Mouse (Mus musculus): ENCODE results near the gene Tmem205. TPM values are rescaled to one million over a fixed set of nuclear protein-coding genes. Genes with fewer than 3 reads are reported as not detected.
A peak's percentile ranks its signal among the peaks of the same experiment; 100 is the strongest.

Gene Tmem205
- total and polyA plus RNA-seq, 2 experiments from 2014 or later: 52.0 to 56.2 TPM

DNA sequence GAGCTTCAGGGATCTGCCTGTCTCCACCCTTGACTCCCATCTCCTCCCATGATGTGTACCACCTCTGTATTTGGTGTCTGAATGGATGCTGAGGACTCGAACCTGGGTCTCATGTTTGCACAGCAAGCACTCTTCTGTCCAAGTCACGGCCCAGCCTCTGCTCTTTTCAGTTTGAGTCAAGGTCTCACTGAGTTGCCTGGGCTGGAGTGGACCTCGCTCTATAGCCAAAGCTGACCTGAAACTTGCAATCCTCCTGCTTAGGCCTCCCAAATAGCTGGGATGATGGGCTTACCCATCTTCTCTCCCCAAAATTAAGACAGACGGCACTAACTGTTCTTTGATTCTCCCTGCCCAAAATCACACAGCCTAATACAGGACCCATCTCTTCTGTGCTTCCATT lies 4.3 kb downstream of the Tmem205 start:
- Histone ChIP-seq H3K4me2 (ENCODE audit: low read depth, low read length) (no peak overlapping the region), H3K27ac (no peak overlapping the region), H3K27me3 (ENCODE audit: insufficient read depth, low read length) (no peaks in the 10 kb centered on the region), H3K9ac (replicated peaks; ENCODE audit: low read length) (no peak overlapping the region), H3K36me3 (ENCODE audit: insufficient read depth, low read length) (no peaks in the 10 kb centered on the region), H3K9me3 (ENCODE audit: low read length) (no peaks in the 10 kb centered on the region), H3K4me3 (ENCODE audit: low read length) (no peak overlapping the region), H3K4me1 (ENCODE audit: insufficient read depth, low read length) (peaks cover 6% of the 10 kb centered on the region)
- no peak for ATAC-seq
- DNase-seq (ENCODE audit: low spot score): no peak
- TF ChIP-seq CTCF (IDR thresholded peaks at IDR 0.05; ENCODE audit: low read depth): no peak
- 88% methylated on average over 4 of the region's 4 CpGs for WGBS

DNA sequence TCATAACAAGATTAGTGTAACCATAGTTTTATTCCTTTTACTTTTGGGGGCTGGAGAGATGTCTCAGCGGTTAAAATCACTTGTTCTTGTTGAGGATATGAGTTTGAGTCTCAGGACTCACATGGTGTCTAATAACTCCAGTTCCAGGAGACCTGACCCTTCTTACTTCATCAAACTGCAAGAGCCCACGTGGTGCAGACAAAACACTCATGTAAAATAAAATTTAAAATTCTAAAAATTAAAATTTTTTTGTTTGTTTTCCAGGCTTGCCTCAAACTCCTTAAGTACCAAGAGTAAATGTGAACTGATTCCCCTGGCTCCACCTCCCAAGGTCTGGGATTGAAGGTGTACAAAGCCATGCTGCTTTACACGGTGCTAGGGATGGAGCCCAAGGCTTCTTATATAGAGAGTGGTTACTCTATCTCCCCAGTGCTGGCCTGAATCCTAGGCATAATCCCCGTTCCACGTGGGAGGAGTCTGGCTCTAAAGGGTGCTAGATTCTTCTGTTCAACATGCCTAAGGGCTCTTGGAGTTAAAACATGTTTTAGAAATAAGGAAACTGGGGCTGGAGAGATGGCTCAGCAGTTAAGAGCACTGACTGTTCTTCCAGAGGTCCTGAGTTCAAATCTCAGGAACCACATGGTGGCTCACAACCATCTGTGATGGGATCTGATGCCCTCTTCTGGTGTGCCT lies 8.5 kb downstream of the Tmem205 start:
- DNase-seq (ENCODE audit: low spot score): no peak
- ATAC-seq: no peak
- H3K4me1 ChIP-seq (ENCODE audit: insufficient read depth, low read length): no peaks in the 10 kb centered on the region
- WGBS: 26% methylated on average over 5 of the region's 5 CpGs
- H3K9me3 ChIP-seq (ENCODE audit: low read length): no peaks in the 10 kb centered on the region
- no peaks in the 10 kb centered on the region for H3K36me3 ChIP-seq (ENCODE audit: insufficient read depth, low read length)
- H3K4me2 ChIP-seq (ENCODE audit: low read depth, low read length): peak overlapping the region; percentile 85; the same call in 1 of the 2 replicates
- peak overlapping the region; percentile 65 for H3K4me3 ChIP-seq (ENCODE audit: low read length)
- no peak overlapping the region for H3K9ac ChIP-seq (replicated peaks; ENCODE audit: low read length)
- TF ChIP-seq CTCF (IDR thresholded peaks at IDR 0.05; ENCODE audit: low read depth): no peak
- no peaks in the 10 kb centered on the region for H3K27me3 ChIP-seq (ENCODE audit: insufficient read depth, low read length)
- H3K27ac ChIP-seq: no peak overlapping the region

DNA sequence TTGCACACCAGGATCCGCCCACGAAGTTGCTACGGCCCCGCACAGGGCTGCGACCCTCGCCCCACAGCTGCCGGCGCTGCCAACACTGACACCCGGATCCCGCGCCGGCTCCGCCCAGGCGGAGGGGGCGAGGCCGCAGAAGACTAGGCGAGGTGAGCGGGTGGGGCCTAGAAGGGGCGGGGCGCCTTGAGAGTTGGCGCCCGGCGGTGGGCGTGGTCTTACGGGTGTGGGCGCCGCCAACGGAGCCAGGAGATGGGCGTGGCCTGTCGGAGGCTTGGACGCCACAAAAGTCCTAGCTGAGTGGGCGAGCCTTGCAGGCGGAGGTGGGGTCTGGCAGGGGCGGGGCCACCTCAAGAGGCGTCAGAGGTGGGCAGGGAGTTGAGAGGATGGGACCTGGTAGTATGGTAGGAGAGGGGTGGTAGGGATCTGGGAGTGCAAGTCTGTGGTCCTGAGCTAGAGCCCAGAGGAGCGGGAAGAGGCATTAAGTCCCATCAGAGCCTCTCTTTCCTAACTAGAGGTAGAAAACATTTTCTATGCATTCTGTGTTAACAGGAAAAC lies 9.2 kb downstream of the Tmem205 start, which contains the start of gene Rab3d:
Rab3d (minus strand) TSS at position 158 of the 558 bp plus-strand sequence.
- H3K9me3 ChIP-seq (ENCODE audit: low read length): no peaks in the 10 kb centered on the region
- peak within 1 kb of the TSS; percentile 73 for H3K27ac ChIP-seq
- peak within 1 kb of the TSS; percentile 64 for H3K9ac ChIP-seq (replicated peaks; ENCODE audit: low read length)
- peak; percentile 94 for ATAC-seq
- peak within 1 kb of the TSS; percentile 65 for H3K4me3 ChIP-seq (ENCODE audit: low read length)
- no peaks in the 10 kb centered on the region for H3K36me3 ChIP-seq (ENCODE audit: insufficient read depth, low read length)
- WGBS: 0% methylated on average over 36 of the region's 36 CpGs
- DNase-seq (ENCODE audit: low spot score): peak; percentile 97
- no peak for TF ChIP-seq CTCF (IDR thresholded peaks at IDR 0.05; ENCODE audit: low read depth)
- peak within 1 kb of the TSS; percentile 85 for H3K4me2 ChIP-seq (ENCODE audit: low read depth, low read length)
- H3K4me1 ChIP-seq (ENCODE audit: insufficient read depth, low read length): no peaks in the 10 kb centered on the region
- H3K27me3 ChIP-seq (ENCODE audit: insufficient read depth, low read length): no peaks in the 10 kb centered on the region

DNA sequence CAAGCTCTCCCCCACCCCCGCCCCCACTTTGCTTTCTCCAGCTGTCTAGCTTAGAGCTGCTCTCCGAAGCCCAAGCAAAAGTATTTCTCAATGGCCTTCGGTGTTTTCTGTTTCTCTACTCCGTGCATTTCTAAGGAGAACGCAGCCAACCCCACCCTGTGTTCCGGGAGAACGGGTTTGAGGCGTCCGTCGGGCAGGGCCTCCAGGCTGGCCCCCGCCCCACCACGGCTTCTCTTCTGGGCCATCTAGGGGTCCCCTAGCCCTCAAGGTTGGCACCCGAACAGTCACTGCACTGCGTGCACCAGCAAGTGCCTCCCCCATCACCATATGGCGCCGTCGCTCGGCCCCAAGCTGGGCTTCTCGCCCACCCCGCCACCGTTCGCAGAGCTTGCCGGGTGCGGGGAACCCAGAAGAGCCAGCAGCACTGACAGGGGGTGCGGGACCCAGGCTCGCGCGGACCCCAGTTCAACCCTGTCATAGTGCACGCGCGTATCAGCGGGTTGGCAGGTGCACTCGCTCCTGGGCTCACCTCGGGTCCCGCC lies 9.8 kb downstream of the Tmem205 start:
- 1% methylated on average over 33 of the region's 35 CpGs for WGBS
- TF ChIP-seq CTCF (IDR thresholded peaks at IDR 0.05; ENCODE audit: low read depth): no peak
- H3K4me2 ChIP-seq (ENCODE audit: low read depth, low read length): peak overlapping the region; percentile 85
- H3K27ac ChIP-seq: peak overlapping the region; percentile 73
- H3K4me3 ChIP-seq (ENCODE audit: low read length): peak overlapping the region; percentile 65
- peak; percentile 48 for DNase-seq (ENCODE audit: low spot score)
- ATAC-seq: no peak; the same call in 1 of the 2 replicates
- peak overlapping the region; percentile 64 for H3K9ac ChIP-seq (replicated peaks; ENCODE audit: low read length)
- no peaks in the 10 kb centered on the region for H3K27me3 ChIP-seq (ENCODE audit: insufficient read depth, low read length)
- H3K4me1 ChIP-seq (ENCODE audit: insufficient read depth, low read length): no peaks in the 10 kb centered on the region
- H3K36me3 ChIP-seq (ENCODE audit: insufficient read depth, low read length): no peaks in the 10 kb centered on the region
- H3K9me3 ChIP-seq (ENCODE audit: low read length): no peaks in the 10 kb centered on the region

DNA sequence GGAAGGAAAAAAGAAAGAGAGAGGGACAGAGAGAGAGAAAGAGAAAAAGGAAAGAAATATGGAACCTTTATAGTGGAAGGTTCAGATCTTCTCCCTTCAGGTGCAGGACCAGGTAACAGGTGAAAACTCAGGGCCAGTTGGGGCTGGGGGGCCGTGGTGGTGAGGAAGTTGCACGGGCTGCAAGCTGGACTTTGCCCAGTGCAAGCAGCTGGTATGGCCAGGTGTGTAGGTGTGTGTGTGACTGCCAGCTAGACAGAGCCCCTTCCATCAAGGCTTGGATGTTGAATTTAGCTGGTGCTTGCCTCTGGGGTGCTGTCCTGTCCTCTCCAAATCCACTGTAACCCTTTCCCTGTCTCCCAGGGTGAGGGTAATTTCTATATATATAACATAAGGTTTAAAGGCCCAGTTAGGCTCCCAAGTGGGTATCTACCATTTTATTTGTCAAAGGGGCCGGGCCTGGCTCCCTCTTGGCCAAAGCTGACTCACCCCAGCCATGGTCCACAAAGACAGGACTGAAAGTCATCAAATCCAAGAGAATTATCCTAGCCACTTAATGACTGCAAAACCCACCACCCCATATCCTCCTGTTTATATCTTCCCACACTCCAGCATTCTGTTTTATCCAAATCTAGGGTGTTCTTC lies 10.4 kb downstream of the Tmem205 start:
- H3K27me3 ChIP-seq (ENCODE audit: insufficient read depth, low read length): no peaks in the 10 kb centered on the region
- DNase-seq (ENCODE audit: low spot score) (no peak), ATAC-seq (no peak)
- no peaks in the 10 kb centered on the region for H3K36me3 ChIP-seq (ENCODE audit: insufficient read depth, low read length)
- WGBS: 67% methylated on average over 3 of the region's 3 CpGs
- no peaks in the 10 kb centered on the region for H3K9me3 ChIP-seq (ENCODE audit: low read length)
- peak overlapping the region; percentile 64; the same call in 1 of the 2 replicates for H3K9ac ChIP-seq (replicated peaks; ENCODE audit: low read length)
- no peak for TF ChIP-seq CTCF (IDR thresholded peaks at IDR 0.05; ENCODE audit: low read depth)
- peak overlapping the region; percentile 73; the same call in 1 of the 2 replicates for H3K27ac ChIP-seq
- peak overlapping the region; percentile 85 for H3K4me2 ChIP-seq (ENCODE audit: low read depth, low read length)
- peak overlapping the region; percentile 65 for H3K4me3 ChIP-seq (ENCODE audit: low read length)
- no peaks in the 10 kb centered on the region for H3K4me1 ChIP-seq (ENCODE audit: insufficient read depth, low read length)

DNA sequence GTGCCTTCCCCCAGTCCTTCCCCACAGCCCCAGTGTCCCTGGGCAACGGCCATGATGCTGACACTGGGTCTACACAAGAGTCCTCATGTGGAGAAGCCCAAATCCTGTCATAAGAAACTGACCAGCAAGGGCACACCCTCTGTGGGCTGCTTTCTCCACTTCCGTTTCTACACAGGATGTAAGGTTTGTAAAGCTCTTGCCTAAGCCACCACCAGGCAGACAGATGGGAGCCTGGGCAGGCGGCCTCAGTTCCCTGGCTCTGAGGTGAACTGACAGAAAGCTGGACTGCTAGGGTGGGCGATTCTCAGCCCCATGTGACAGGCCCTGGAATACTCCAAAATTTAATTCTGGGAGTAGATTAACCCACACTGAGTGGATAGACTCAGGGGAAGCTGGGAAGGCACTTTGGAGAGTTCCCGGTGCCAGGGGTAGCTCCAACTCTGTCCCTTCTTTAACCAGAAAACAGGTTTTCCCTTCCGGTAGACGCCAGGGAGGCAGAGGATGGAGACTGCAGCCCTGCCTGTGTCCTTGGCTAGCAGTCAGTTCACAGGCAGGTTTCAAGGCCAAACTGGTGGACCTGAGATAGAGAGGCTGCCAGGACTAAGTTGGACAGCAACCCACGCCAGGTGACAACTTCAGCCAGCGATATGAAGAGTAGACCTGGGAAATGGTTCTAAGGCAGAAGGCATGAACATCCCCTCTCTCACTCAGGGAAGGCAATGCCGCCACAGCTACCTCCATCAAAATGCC lies 17.7 kb downstream of the Tmem205 start:
- 78% methylated on average over 10 of the region's 10 CpGs for WGBS
- H3K27me3 ChIP-seq (ENCODE audit: insufficient read depth, low read length): no peaks in the 10 kb centered on the region
- H3K36me3 ChIP-seq (ENCODE audit: insufficient read depth, low read length): 0 out of 2 replicates have a peak, but pooled peaks cover 4% of the 10 kb centered on the region
- no peak for TF ChIP-seq CTCF (IDR thresholded peaks at IDR 0.05; ENCODE audit: low read depth)
- no peak for DNase-seq (ENCODE audit: low spot score)
- no peak overlapping the region for H3K9ac ChIP-seq (replicated peaks; ENCODE audit: low read length)
- no peaks in the 10 kb centered on the region for H3K9me3 ChIP-seq (ENCODE audit: low read length)
- H3K27ac ChIP-seq: no peak overlapping the region
- H3K4me3 ChIP-seq (ENCODE audit: low read length): no peak overlapping the region
- no peaks in the 10 kb centered on the region for H3K4me1 ChIP-seq (ENCODE audit: insufficient read depth, low read length)
- ATAC-seq: no peak
- no peak overlapping the region for H3K4me2 ChIP-seq (ENCODE audit: low read depth, low read length)
